Mouse (Mus musculus) small intestine, adult 2 months (tissue): Measurements from ENCODE around the gene Cdc42ep4.
A peak's percentile ranks its signal among the peaks of the same experiment; 100 is the strongest.

ENCODE experiments used
- CTCF ChIP-seq: fragments of 200-500 bp; IDR thresholded peaks from 2 replicates; pipeline ENCODE4 v1.5.1; 2012; ENCODE audit warnings: low read depth, mild to moderate bottlenecking, control low read depth, inconsistent platforms, low read length, moderate library complexity, mixed read lengths; ENCODE audit not compliant: insufficient replicate concordance, insufficient read length; ENCODE audit errors: extremely low read depth
- POLR2A ChIP-seq: fragments of 200-500 bp; IDR thresholded peaks from 2 replicates; pipeline ENCODE4 v1.6.1; 2012; ENCODE audit warnings: low read depth, mild to moderate bottlenecking, control low read depth, inconsistent platforms, low read length, moderate library complexity

DNA sequence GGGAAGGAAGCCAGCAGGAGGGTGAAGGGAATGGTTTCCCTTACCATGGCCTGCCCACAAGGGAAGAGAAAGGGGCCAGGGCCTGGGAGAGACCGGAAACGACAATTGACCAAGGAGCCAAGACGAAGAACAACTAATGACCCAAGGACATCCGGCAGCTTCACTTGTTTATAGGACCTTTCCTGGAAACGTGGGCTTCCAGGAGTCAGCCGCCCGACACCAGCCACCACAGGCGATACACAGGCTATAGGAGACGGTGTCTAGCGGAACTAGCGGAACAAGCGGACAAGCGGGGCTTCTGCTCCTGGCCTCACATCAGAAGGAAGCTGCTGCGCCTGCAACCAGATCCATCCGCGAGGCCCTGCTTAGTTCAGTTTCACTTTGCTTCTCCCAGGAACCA is 4.6 kb downstream of the Cdc42ep4 start:
- TF ChIP-seq CTCF (no peak), POLR2A (0 out of 2 replicates have a peak, but pooled peaks have one; percentile 9)
